Mouse (Mus musculus) cortical plate, adult 2 months (tissue): ENCODE results near the gene Pip5k1b. TPM values are rescaled to one million over a fixed set of nuclear protein-coding genes. Genes with fewer than 3 reads are reported as not detected.

Source experiments
- H3K27ac ChIP-seq: fragments of 200-500 bp; 2 replicates; pipeline ENCODE4 v1.5.1; 2012; ENCODE audit warnings: low read length, control low read depth, inconsistent platforms; ENCODE audit not compliant: insufficient read depth
- H3K4me1 ChIP-seq: fragments of 200-500 bp; 2 replicates; pipeline ENCODE4 v1.6.1; 2011; ENCODE audit warnings: low read length; ENCODE audit not compliant: control insufficient read depth, insufficient read depth
- H3K4me3 ChIP-seq: fragments of 200-500 bp; 2 replicates; pipeline ENCODE4 v1.5.1; 2011; ENCODE audit warnings: mild to moderate bottlenecking, low read length, control low read depth; ENCODE audit not compliant: insufficient read depth
- CTCF ChIP-seq: fragments of 200-500 bp; IDR thresholded peaks from 2 replicates; pipeline ENCODE4 v1.5.1; 2011; ENCODE audit warnings: mild to moderate bottlenecking, control low read depth, low read length; ENCODE audit not compliant: insufficient read depth; ENCODE audit errors: extremely low read depth
- POLR2A ChIP-seq: fragments of 200-500 bp; IDR thresholded peaks from 2 replicates; pipeline ENCODE4 v1.6.1; 2011; ENCODE audit warnings: mild to moderate bottlenecking, low read length, control low read depth; ENCODE audit not compliant: insufficient read depth; ENCODE audit errors: extremely low read depth
- polyA plus RNA-seq: library from polyadenylated mRNA; depleted of rRNA; stranded (reverse); fragments of >200 nt; gene quantifications from 2 replicates; pipeline ENCODE4 v1.2.3, GENCODE M21; 2012

Gene Pip5k1b
- polyA plus RNA-seq, 1 experiment = 11.9 TPM

GRCm38 (mm10) chr19:24535161-24535560, 20.5 kb downstream of the Pip5k1b start:
- H3K4me1 ChIP-seq = no peaks in the 10 kb centered on the region
- H3K4me3 ChIP-seq = no peak overlapping the region
- TF ChIP-seq POLR2A = no peak
- no peak for TF ChIP-seq CTCF
- H3K27ac ChIP-seq = no peak overlapping the region

GRCm38 (mm10) chr19:24534733-24535132, 20.9 kb downstream of the Pip5k1b start:
- Histone ChIP-seq H3K4me3 (no peak overlapping the region), H3K4me1 (no peaks in the 10 kb centered on the region), H3K27ac (no peak overlapping the region)
- no peak for TF ChIP-seq CTCF
- TF ChIP-seq POLR2A = no peak

- Histone ChIP-seq H3K4me3 (no peak overlapping the region), H3K27ac (no peak overlapping the region), H3K4me1 (no peaks in the 10 kb centered on the region)
- no peak for TF ChIP-seq CTCF
- no peak for TF ChIP-seq POLR2A
Observed at GRCm38 (mm10) chr19:24528910-24529561, 26.6 kb downstream of the Pip5k1b start.

GRCm38 (mm10) chr19:24528129-24528730, 27.4 kb downstream of the Pip5k1b start:
- peaks cover 1% of the 10 kb centered on the region; the same call in 1 of the 2 replicates for H3K4me1 ChIP-seq
- TF ChIP-seq POLR2A (no peak), CTCF (no peak)
- no peak overlapping the region for H3K4me3 ChIP-seq
- H3K27ac ChIP-seq = no peak overlapping the region

GRCm38 (mm10) chr19:24527613-24527948, 28.1 kb downstream of the Pip5k1b start:
- peaks cover 1% of the 10 kb centered on the region; the same call in 1 of the 2 replicates for H3K4me1 ChIP-seq
- no peak overlapping the region for H3K27ac ChIP-seq
- H3K4me3 ChIP-seq = no peak overlapping the region
- TF ChIP-seq POLR2A (no peak), CTCF (no peak)

GRCm38 (mm10) chr19:24526731-24527612, 28.7 kb downstream of the Pip5k1b start:
- Histone ChIP-seq H3K4me1 (peaks cover 1% of the 10 kb centered on the region; the same call in 1 of the 2 replicates), H3K27ac (no peak overlapping the region), H3K4me3 (no peak overlapping the region)
- no peak for TF ChIP-seq CTCF
- no peak for TF ChIP-seq POLR2A

GRCm38 (mm10) chr19:24523476-24524313, 32.0 kb downstream of the Pip5k1b start:
- no peak overlapping the region for H3K27ac ChIP-seq
- peaks cover 1% of the 10 kb centered on the region; the same call in 1 of the 2 replicates for H3K4me1 ChIP-seq
- TF ChIP-seq CTCF (no peak), POLR2A (no peak)
- no peak overlapping the region for H3K4me3 ChIP-seq

GRCm38 (mm10) chr19:24521997-24522396, 33.7 kb downstream of the Pip5k1b start:
- Histone ChIP-seq H3K27ac (no peak overlapping the region), H3K4me1 (peaks cover 1% of the 10 kb centered on the region; the same call in 1 of the 2 replicates), H3K4me3 (no peak overlapping the region)
- TF ChIP-seq POLR2A (no peak), CTCF (no peak)

- Histone ChIP-seq H3K4me3 (no peak overlapping the region), H3K27ac (no peak overlapping the region), H3K4me1 (peaks cover 1% of the 10 kb centered on the region; the same call in 1 of the 2 replicates)
- TF ChIP-seq POLR2A (no peak), CTCF (no peak)
Observed at GRCm38 (mm10) chr19:24521146-24521545, 34.5 kb downstream of the Pip5k1b start.
